ENCODE assay signal across 32 mouse cellular contexts in genomic region chr13:100698866-100699265, GRCm38 (mm10).
"Had no signal": no experiment of that assay in that cellular context is flagged by ENCODE, and none has a peak within 500 bp of the region (broad histone marks: within the 10 kb centered on the region; RNA-seq: fewer than 3 reads in every experiment).

No protein-coding gene starts in this region.

- H3K27ac ChIP-seq: heart, embryonic 13.5 days; heart, embryonic 15.5 days; hindbrain, embryonic 10.5 days; hindbrain, embryonic 12.5 days; hindbrain, embryonic 13.5 days; hindbrain, embryonic 14.5 days; hindbrain, embryonic 15.5 days; hindbrain, postnatal 0 days; intestine, embryonic 15.5 days; kidney, embryonic 15.5 days; kidney, postnatal 0 days; layer of hippocampus, adult 2 months; left cerebral cortex, adult 2 months had no signal

- H3K9me3 ChIP-seq: heart, embryonic 13.5 days; heart, embryonic 15.5 days; hindbrain, embryonic 12.5 days; hindbrain, embryonic 13.5 days; hindbrain, embryonic 15.5 days; intestine, embryonic 15.5 days; kidney, embryonic 15.5 days had no signal

- H3K4me2 ChIP-seq: heart, embryonic 13.5 days; heart, embryonic 15.5 days; hindbrain, embryonic 12.5 days; hindbrain, embryonic 13.5 days; hindbrain, embryonic 14.5 days; hindbrain, embryonic 15.5 days; intestine, embryonic 15.5 days; kidney, embryonic 15.5 days had no signal

- H3K4me3 ChIP-seq: heart, embryonic 13.5 days; heart, embryonic 15.5 days; hindbrain, embryonic 10.5 days; hindbrain, embryonic 12.5 days; hindbrain, embryonic 13.5 days; hindbrain, embryonic 15.5 days; intestine, embryonic 15.5 days; kidney, embryonic 15.5 days; layer of hippocampus, adult 2 months; left cerebral cortex, adult 2 months had no signal

- H3K9ac ChIP-seq: heart, embryonic 13.5 days; heart, embryonic 15.5 days; hindbrain, embryonic 12.5 days; hindbrain, embryonic 13.5 days; hindbrain, embryonic 14.5 days; hindbrain, embryonic 15.5 days; intestine, embryonic 15.5 days; kidney, embryonic 15.5 days had no signal

- ATAC-seq: hindbrain, embryonic 16.5 days; hindbrain, postnatal 0 days; inflammation-experienced regulatory T-cells, adult 6 months; intestine, embryonic 15.5 days; intestine, embryonic 16.5 days; intestine, postnatal 0 days had no signal

- H3K4me1 ChIP-seq: heart, embryonic 13.5 days; heart, embryonic 15.5 days; hindbrain, embryonic 10.5 days; hindbrain, embryonic 12.5 days; hindbrain, embryonic 13.5 days; hindbrain, embryonic 15.5 days; intestine, embryonic 15.5 days; kidney, embryonic 15.5 days had no signal

- DNase-seq: heart, postnatal 10 days; heart, postnatal 36 days; heart, postnatal 4 days; kidney, adult 11 months; kidney, adult 18-20 months; kidney, adult 2 months; kidney, adult 8-10 months; kidney, adult 9 months; kidney, postnatal 10 days; kidney, postnatal 14 days; kidney, postnatal 25 days; kidney, postnatal 36 days; kidney, postnatal 4 days; layer of hippocampus, adult 9-11 months; layer of hippocampus, postnatal 36 days had no signal

- H3K27me3 ChIP-seq: heart, embryonic 13.5 days; heart, embryonic 15.5 days; hindbrain, embryonic 12.5 days; hindbrain, embryonic 13.5 days; hindbrain, embryonic 15.5 days; intestine, embryonic 15.5 days; kidney, embryonic 15.5 days had no signal
